Mouse (Mus musculus): ENCODE data around the gene Olfr205. TPM values are rescaled to one million over a fixed set of nuclear protein-coding genes. Genes with fewer than 3 reads are reported as not detected.
"Not testable (repeated sequence)": the region's sequence is repeated elsewhere in the genome, so short reads cannot be mapped to it uniquely, and the experiment has no call there.

Olfr205 gene
- polyA plus RNA-seq (2015; fragmentation: Nextera tagmentation; extraction: Ambion mirVana), result not detected in 2 replicates

DNA sequence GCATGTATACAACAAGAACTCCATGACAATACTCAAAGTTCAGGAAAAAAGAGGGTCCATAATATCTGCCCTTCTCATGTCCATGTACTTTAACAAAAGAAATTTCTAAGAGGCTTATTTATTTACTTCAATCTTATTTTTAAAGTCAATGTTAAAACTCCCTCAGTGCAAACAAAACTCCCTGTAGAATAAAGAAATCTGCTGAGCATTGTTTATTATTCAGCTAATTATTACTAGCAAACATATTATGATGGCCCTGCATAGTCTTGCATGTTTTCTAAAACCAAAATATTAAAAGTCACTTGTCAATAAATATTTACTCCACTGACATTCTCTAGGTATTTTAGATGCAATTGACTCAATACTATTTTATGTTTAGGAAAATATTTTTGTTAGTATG lies at the start of gene Olfr205:
Olfr205 (minus strand) TSS at position 101 of the 400 bp plus-strand sequence.
- Histone ChIP-seq H3K9ac (no peak within 1 kb of the TSS), H3K36me3 (no peaks in the 10 kb centered on the region), H3K4me3 (no peak within 1 kb of the TSS), H3K9me3 (0 out of 2 replicates have a peak, but pooled peaks cover 4% of the 10 kb centered on the region), H3K4me1 (no peaks in the 10 kb centered on the region), H3K27me3 (replicated peaks) (no peaks in the 10 kb centered on the region), H3K4me2 (no peak within 1 kb of the TSS), H3K27ac (replicated peaks) (no peak within 1 kb of the TSS)
- ATAC-seq (ENCODE audit: extremely low read depth, insufficient number of reproducible peaks, low FRiP score, low TSS enrichment), result no peak

DNA sequence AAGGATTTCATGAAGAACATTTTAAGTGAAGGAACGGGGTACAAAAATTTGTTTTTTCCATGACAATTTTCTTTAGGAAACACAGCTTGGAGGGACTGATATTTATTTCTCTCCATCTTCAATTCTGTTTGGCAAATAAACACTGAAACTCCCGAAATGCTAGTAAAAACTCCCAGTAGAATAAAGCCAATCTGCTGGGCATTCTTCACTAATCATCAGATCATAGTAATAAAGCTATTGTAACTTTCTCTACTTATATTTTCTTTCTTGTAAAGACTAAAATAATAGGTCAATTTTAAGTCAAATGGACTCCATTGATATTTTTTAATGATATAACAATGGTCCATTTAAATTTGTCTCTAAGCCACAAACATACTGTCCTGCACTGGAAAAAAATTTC lies 33.0 kb upstream of the Olfr205 start, which contains the start of gene Olfr209:
Olfr209 (minus strand) TSS at position 101 of the 400 bp plus-strand sequence.
- no peak for ATAC-seq (ENCODE audit: extremely low read depth, insufficient number of reproducible peaks, low FRiP score, low TSS enrichment)
- 58% methylated on average over 2 of the region's 2 CpGs for WGBS
- Histone ChIP-seq H3K9me3 (no peaks in the 10 kb centered on the region), H3K4me3 (no peak within 1 kb of the TSS), H3K36me3 (no peaks in the 10 kb centered on the region), H3K9ac (no peak within 1 kb of the TSS), H3K4me1 (no peaks in the 10 kb centered on the region), H3K27ac (replicated peaks) (no peak within 1 kb of the TSS), H3K4me2 (no peak within 1 kb of the TSS), H3K27me3 (replicated peaks) (no peaks in the 10 kb centered on the region)

DNA sequence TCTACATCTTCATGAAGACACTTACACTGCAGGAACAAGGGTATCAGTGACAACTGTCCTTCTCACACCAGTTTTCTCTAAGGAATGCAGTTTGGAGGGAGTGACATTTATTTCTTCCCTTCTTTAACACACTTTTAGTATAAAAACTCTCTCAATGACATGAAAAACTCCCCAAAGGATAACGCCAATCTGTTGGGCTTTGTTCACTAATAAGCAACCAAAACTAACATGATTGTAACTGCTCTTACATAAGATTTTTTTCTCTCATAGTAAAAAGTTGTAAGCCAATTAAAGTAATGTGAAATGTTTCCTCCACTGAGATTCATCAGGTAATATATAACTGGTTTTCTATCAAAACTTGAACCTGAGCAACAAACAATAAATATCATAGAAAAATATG lies 18.2 kb upstream of the Olfr205 start, which contains the start of gene Olfr206:
Olfr206 (minus strand) TSS at position 101 of the 400 bp plus-strand sequence.
- no peak within 1 kb of the TSS for H3K27ac ChIP-seq (replicated peaks)
- H3K27me3 ChIP-seq (replicated peaks), result no peaks in the 10 kb centered on the region
- no peaks in the 10 kb centered on the region for H3K9me3 ChIP-seq
- no peaks in the 10 kb centered on the region for H3K36me3 ChIP-seq
- 70% methylated on average over 1 of the region's 1 CpGs for WGBS
- no peak within 1 kb of the TSS for H3K9ac ChIP-seq
- H3K4me2 ChIP-seq, result no peak within 1 kb of the TSS
- no peak within 1 kb of the TSS for H3K4me3 ChIP-seq
- no peak for ATAC-seq (ENCODE audit: extremely low read depth, insufficient number of reproducible peaks, low FRiP score, low TSS enrichment)
- no peaks in the 10 kb centered on the region for H3K4me1 ChIP-seq

DNA sequence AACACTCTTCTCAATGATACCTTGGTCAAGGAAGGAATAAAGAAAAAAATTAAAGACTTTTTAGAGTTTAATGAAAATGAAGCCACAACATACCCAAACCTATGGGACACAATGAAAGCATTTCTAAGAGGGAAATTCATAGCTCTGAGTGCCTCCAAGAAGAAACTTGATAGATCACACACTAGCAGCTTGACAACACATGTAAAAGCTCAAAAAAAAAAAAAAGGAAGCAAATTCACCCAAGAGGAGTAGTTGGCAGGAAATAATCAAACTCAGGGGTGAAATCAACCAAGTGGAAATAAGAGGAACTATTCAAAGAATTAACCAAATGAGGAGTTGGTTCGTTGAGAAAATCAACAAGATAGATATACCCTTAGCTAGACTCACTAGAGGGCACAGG lies 7.7 kb downstream of the Olfr205 start:
- not testable (repeated sequence) for H3K27me3 ChIP-seq (replicated peaks); H3K9ac ChIP-seq; H3K4me3 ChIP-seq; H3K27ac ChIP-seq (replicated peaks); H3K36me3 ChIP-seq; H3K4me1 ChIP-seq; ATAC-seq (ENCODE audit: extremely low read depth, insufficient number of reproducible peaks, low FRiP score, low TSS enrichment); H3K9me3 ChIP-seq; H3K4me2 ChIP-seq
- 41% methylated on average over 1 of the region's 1 CpGs for WGBS

DNA sequence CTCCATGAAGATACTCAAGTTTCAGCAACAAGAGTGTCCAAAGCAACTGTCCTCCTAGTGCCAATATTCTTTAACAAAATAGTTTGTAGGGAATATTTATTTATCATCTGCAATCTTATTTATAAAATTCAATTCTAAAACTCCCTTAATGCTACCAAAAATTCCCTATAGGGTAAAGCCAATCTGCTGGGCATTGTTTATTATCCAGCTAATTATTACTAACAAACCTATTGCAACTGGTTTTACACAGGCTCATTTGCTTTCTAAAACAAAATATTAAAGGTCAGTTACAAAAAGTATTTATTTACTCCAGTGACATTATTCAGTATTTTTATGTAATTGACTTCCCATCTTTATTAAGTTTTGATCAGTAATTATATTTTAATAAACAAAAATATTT lies 12.8 kb downstream of the Olfr205 start, which contains the start of gene Olfr204:
Olfr204 (minus strand) TSS at position 101 of the 400 bp plus-strand sequence.
- no peak within 1 kb of the TSS for H3K4me2 ChIP-seq
- no peaks in the 10 kb centered on the region for H3K4me1 ChIP-seq
- H3K9ac ChIP-seq, result no peak within 1 kb of the TSS
- no peak within 1 kb of the TSS for H3K4me3 ChIP-seq
- no peak within 1 kb of the TSS for H3K27ac ChIP-seq (replicated peaks)
- no peaks in the 10 kb centered on the region for H3K27me3 ChIP-seq (replicated peaks)
- H3K36me3 ChIP-seq, result no peaks in the 10 kb centered on the region
- no peak for ATAC-seq (ENCODE audit: extremely low read depth, insufficient number of reproducible peaks, low FRiP score, low TSS enrichment)
- H3K9me3 ChIP-seq, result no peaks in the 10 kb centered on the region

DNA sequence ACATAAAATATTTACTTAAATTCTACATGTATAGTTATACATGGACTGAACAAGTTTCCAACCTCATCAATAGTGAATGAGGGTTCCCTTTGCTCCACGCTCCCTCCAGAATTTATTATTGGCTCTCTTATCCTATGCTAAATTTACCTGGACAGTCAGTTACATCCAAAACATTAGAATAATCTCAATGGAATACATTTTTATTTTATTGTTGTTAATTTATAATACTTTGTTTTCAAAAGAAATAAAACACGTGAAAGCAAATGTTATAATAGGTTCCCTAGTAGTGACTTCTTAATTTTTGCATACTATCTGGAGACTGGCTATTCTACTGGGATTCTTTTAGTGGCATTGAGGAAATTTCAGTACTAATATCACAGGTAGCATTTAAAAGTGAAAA lies 32.4 kb downstream of the Olfr205 start, which contains the start of gene Olfr203:
Olfr203 (plus strand) TSS at position 301 of the 400 bp plus-strand sequence.
- WGBS, result 66% methylated on average over 2 of the region's 2 CpGs
- no peak for ATAC-seq (ENCODE audit: extremely low read depth, insufficient number of reproducible peaks, low FRiP score, low TSS enrichment)

DNA sequence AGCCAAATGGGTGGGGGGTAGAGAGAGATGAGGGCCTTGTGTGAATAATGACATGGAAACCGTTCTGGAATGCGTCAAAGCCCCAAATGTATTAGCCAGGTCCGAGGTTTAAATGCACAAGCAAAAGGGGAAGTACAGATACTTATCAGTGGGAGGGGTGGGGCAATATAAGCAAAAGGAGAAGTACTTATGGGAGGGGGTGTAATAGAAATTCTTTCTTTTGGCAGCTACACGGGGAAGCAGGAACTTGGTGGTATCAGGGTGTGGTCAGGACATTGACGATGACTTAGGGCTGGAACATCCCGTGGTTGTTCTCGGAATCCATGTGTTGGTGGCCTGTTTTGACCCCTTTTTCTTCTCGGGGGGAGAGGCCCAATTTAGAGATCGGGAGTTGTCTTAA lies 43.4 kb downstream of the Olfr205 start:
- H3K9me3 ChIP-seq; H3K27me3 ChIP-seq (replicated peaks); H3K27ac ChIP-seq (replicated peaks); H3K9ac ChIP-seq; ATAC-seq (ENCODE audit: extremely low read depth, insufficient number of reproducible peaks, low FRiP score, low TSS enrichment); H3K36me3 ChIP-seq; H3K4me3 ChIP-seq; H3K4me1 ChIP-seq; H3K4me2 ChIP-seq: not testable (repeated sequence)
- WGBS, result 73% methylated on average over 9 of the region's 9 CpGs

More for the DNA sequence above, 32.4 kb downstream of the Olfr205 start, which contains the start of gene Olfr203:
- Histone ChIP-seq H3K27ac (replicated peaks) (no peak within 1 kb of the TSS), H3K9ac (no peak within 1 kb of the TSS), H3K4me2 (no peak within 1 kb of the TSS), H3K4me3 (no peak within 1 kb of the TSS), H3K9me3 (no peaks in the 10 kb centered on the region), H3K27me3 (replicated peaks) (no peaks in the 10 kb centered on the region), H3K36me3 (no peaks in the 10 kb centered on the region), H3K4me1 (no peaks in the 10 kb centered on the region)

DNA sequence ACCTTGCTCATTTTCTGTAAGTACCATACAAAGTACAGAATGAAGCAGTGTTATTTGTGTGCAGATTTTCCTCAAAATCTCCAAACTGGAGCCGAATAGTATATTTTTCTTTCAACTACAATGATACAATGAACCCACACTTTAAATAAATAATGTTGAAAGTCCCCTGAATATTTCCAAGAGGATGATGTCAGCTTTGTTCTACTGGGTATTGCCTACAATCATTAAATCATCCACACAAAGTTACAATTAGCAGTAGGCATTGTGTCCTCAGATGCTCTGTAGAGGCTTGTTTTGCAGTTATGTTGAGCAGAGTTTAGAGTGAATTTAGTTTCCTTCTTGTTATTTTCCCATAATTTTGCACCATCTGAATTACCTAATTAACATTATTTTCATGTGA lies 44.2 kb downstream of the Olfr205 start, which contains the start of gene Olfr202:
Olfr202 (minus strand) TSS at position 101 of the 400 bp plus-strand sequence.
- H3K27ac ChIP-seq (replicated peaks), result no peak within 1 kb of the TSS
- ATAC-seq (ENCODE audit: extremely low read depth, insufficient number of reproducible peaks, low FRiP score, low TSS enrichment), result no peak
- no peak within 1 kb of the TSS for H3K9ac ChIP-seq
- no peaks in the 10 kb centered on the region for H3K4me1 ChIP-seq
- H3K9me3 ChIP-seq, result no peaks in the 10 kb centered on the region
- H3K36me3 ChIP-seq, result no peaks in the 10 kb centered on the region
- no peak within 1 kb of the TSS for H3K4me2 ChIP-seq
- 76% methylated on average over 1 of the region's 1 CpGs for WGBS
- no peak within 1 kb of the TSS for H3K4me3 ChIP-seq
- H3K27me3 ChIP-seq (replicated peaks), result no peaks in the 10 kb centered on the region

DNA sequence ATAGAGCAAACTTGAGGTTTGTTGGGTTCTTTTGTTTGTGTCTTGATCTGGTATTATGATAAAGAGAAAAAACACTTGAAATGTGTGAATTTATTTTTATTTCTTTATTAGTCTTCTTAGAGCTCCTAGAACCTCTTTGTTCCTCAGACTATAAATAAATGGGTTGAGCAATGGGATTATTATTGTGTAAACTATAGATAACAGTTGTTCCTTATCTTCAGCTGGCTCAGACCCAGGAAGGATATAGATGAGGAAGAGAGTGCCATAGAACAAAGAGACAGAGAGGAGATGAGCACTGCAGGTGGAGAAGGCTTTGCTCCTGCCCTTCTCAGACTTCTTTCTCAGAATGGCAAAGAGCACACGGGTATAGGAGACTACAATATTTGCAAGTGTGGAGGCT lies 47.5 kb downstream of the Olfr205 start:
- Histone ChIP-seq H3K27ac (replicated peaks) (no peak overlapping the region), H3K36me3 (no peaks in the 10 kb centered on the region), H3K9me3 (no peaks in the 10 kb centered on the region), H3K27me3 (replicated peaks) (no peaks in the 10 kb centered on the region), H3K4me2 (no peak overlapping the region), H3K9ac (no peak overlapping the region), H3K4me3 (no peak overlapping the region), H3K4me1 (no peaks in the 10 kb centered on the region)
- ATAC-seq (ENCODE audit: extremely low read depth, insufficient number of reproducible peaks, low FRiP score, low TSS enrichment), result no peak
- WGBS, result 44% methylated on average over 1 of the region's 1 CpGs

DNA sequence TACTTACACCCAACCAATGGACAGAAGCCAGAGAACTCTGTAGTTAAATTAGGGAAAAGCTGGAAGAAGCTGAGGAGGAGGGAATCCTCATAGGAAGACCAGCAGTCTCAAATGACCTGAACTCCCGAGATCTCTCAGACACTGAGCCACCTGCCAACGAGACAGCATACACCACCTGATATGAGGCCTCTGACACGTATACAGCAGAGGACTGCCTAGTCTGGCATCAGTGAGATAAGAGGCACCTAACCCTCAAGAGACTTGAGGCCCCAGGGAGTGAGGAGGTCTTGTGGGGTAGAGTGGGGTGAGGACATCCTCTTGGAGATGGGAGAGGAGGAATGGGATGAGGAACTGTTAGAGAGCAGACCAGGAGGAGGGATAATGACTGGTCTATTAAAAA lies 50.4 kb downstream of the Olfr205 start:
- Histone ChIP-seq H3K9me3 (no peaks in the 10 kb centered on the region), H3K4me3 (no peak overlapping the region), H3K4me1 (no peaks in the 10 kb centered on the region), H3K36me3 (no peaks in the 10 kb centered on the region), H3K27me3 (replicated peaks) (no peaks in the 10 kb centered on the region), H3K9ac (no peak overlapping the region), H3K4me2 (no peak overlapping the region), H3K27ac (replicated peaks) (no peak overlapping the region)
- 38% methylated on average over 3 of the region's 3 CpGs for WGBS
- no peak for ATAC-seq (ENCODE audit: extremely low read depth, insufficient number of reproducible peaks, low FRiP score, low TSS enrichment)

Measured in heart, embryonic 13.5 days (tissue).